Mouse (Mus musculus) mouse trophoblast stem cell (cell line): ENCODE measurements around the gene Daw1.

Experiments
- in situ Hi-C, 2 experiments: fragments of 300-500 bp; cut with MseI, MboI; formaldehyde crosslinking; loops; 2 replicates in 1 of 2; 3 replicates in 1 of 2; pipeline ENCODE4 v1.15.1; 2025

Daw1 gene

DNA sequence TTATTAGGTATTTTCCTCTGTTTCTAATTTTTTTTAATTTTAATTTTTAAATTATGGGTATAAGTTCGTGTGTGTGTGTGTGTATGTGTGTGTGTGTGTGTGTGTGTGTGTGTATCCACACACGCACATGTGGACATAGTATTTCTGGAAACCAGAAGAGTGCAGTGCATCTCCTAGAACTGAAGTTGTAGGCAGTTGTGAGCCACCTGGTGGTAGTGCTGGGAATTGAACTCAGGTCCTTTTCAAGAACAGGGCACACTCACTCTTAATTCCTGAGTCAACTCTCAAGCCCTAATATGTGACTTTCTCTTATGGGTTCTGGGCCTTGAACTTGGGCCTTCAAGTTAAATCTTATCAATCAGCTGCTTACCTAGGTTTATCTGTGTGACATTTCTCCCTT lies 27.6 kb downstream of the Daw1 start:
- in situ Hi-C loops, result loop anchor here in 1 of 2 experiments (10.0 kb wide), 2 partner anchors 122 to 528 kb away; partner anchors contain the start of gene Krtap28-13

DNA sequence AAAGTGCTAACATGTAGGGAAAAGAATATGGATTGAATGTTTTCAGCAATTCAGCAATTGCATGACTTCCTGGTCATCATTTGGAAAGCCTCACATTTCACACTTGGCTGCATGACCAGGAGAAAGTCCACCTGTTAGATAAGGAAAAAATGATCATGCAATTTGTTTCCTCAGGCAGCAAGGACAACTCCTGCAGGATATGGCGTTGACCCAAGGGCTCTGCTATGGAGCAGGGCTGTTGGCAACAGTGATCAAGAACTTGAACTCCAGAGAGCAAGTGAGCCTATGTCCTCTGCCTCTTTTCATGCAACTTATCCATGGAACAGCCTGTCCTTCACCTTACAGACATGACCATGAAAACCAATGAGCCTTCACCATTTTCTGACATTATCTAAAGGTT lies 50.4 kb downstream of the Daw1 start:
- in situ Hi-C loops, result loop anchor here in 1 of 2 experiments (25.0 kb wide), 1 partner anchor 502 kb away; no protein-coding TSS in a partner anchor

DNA sequence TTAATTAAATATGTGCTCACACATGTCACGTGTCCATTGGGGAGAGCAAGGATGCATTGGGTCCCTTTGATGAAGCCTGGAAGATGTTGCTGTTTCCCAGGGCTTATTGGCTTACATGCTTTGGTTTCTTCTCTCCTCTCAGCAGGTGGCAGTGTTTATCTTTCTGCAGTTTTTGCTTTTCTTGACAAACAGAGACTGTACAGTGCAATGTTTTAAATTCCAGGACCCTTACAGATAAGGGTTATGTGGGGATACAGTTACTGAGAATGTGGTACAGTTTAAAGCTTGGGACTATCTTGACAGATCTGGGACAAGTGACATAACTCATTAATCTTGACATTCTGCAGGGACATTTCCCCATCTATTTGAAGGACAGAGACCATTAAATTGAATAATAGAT lies 58.7 kb downstream of the Daw1 start:
- in situ Hi-C loops, result loop anchor here in 1 of 2 experiments (25.0 kb wide), 1 partner anchor 494 kb away; no protein-coding TSS in a partner anchor

GRCm38 (mm10) chr1:83223072-83223471 lies 63.5 kb downstream of the Daw1 start:
- in situ Hi-C loops, result loop anchor here in 1 of 2 experiments (25.0 kb wide), 1 partner anchor 489 kb away; no protein-coding TSS in a partner anchor

GRCm38 (mm10) chr1:83224423-83224960 lies 64.9 kb downstream of the Daw1 start:
- in situ Hi-C loops, result loop anchor here in 1 of 2 experiments (25.0 kb wide), 1 partner anchor 488 kb away; no protein-coding TSS in a partner anchor

- in situ Hi-C loops, result no loop called here
These were observed 68.4 kb downstream of the Daw1 start for GRCm38 (mm10) chr1:83227946-83228345.

DNA sequence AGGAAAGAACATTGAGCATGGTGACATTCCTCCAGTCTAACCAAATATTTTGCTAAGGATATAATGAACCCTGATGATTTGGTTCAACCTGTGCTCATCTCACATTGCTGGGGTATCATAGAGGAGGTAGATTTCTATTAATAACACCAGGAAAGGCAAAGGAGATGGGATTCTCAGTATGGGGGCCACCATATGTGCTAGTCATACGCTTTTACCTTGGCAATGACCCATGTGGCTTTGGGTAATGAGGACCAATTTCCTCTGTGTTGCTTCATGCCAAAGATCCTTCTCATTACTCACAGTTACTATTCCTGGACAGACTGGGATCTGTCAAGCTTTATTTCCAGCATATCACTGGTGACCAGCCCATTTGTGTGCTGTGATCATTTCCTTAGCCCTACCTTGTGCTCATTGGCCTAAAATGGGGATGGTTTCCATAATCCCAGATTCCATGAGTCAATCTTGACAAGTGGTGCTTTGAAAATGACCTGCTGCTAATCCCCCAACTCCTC lies 88.7 kb downstream of the Daw1 start:
- in situ Hi-C loops, result no loop called here

DNA sequence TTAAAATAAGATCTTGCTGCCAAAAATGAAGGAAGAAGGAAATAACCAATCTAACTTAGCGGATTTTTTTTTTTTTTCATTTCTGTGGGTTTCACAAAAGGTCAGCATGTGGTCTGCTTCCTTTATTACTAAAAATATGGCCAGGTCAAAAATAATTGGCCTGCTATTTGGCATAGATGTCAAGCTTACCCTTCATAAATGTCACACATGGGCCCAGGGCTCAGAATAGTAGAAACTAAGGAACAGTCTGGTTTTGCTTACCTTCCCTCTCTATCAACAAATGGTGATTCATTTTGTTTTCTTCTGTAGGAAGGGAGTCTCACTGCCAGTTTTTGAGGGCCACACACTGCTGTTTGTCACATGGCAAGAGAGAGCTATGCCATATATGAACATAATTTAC lies 92.2 kb downstream of the Daw1 start:
- in situ Hi-C loops, result no loop called here
